Mouse (Mus musculus) layer of hippocampus, postnatal 10 days (tissue): ENCODE data around the gene Mpp4. TPM values are rescaled to one million over a fixed set of nuclear protein-coding genes. Genes with fewer than 3 reads are reported as not detected.

Experiments
- total RNA-seq, 2 experiments: library from RNA; stranded (reverse); gene quantifications; 2 replicates each; pipeline ENCODE4 v1.2.3; 2021

The Mpp4 gene
- total RNA-seq, 2 experiments from 2014 or later, result 0.89 to 1.0 TPM

Other genes starting within 250 kb of the Mpp4 start
- gene Trak2, start 190.0 kb downstream of the Mpp4 start, total RNA-seq, result 100 to 1,000 TPM; 138 to 144 TPM
- 10 to 100 TPM; 59.5 to 65.8 TPM for gene Stradb, start 189.9 kb downstream of the Mpp4 start, total RNA-seq
- gene C2cd6, start 68.5 kb downstream of the Mpp4 start, total RNA-seq, result not detected
- gene Tmem237, start 43.0 kb downstream of the Mpp4 start, total RNA-seq, result 10 to 100 TPM; 27.8 to 29.7 TPM
- gene Als2, start 73.8 kb upstream of the Mpp4 start, total RNA-seq, result 10 to 100 TPM; 43.2 to 45.5 TPM
- gene Cdk15, start 93.5 kb upstream of the Mpp4 start, total RNA-seq, result 1 to 10 TPM in 1 of 2 experiments, under 1 TPM in 1; 0.62 to 1.3 TPM